Mouse (Mus musculus) layer of hippocampus, adult 2 months (tissue): Measurements from ENCODE around the gene Tsks. TPM values are rescaled to one million over a fixed set of nuclear protein-coding genes. Genes with fewer than 3 reads are reported as not detected.

ENCODE experiments used
- DNase-seq, 2 experiments: peaks; one replicate each; pipeline ENCODE4 v3.0.0; 2022; ENCODE audit warnings: low spot score in 2 of 2
- H3K27ac ChIP-seq: fragments of 200-600 bp; 2 replicates; pipeline ENCODE4 v1.8.1; 2022
- H3K4me3 ChIP-seq: fragments of 200-600 bp; 2 replicates; pipeline ENCODE4 v1.8.1; 2022; ENCODE audit warnings: mild to moderate bottlenecking
- CTCF ChIP-seq: fragments of 200-600 bp; conservative IDR thresholded peaks from 2 replicates; pipeline ENCODE4 v1.8.1; 2022; ENCODE audit warnings: antibody characterized with exemption, mild to moderate bottlenecking, moderate library complexity
- total RNA-seq, 2 experiments: library from RNA; stranded (reverse); gene quantifications; 2 replicates each; pipeline ENCODE4 v1.2.3; 2021

The Tsks gene
- total RNA-seq, 2 experiments from 2014 or later: 1.3 to 2.0 TPM

GRCm38 (mm10) chr7:44986879-44987718, 44.1 kb downstream of the Tsks start:
- Histone ChIP-seq H3K4me3 (peak overlapping the region; percentile 75), H3K27ac (peak overlapping the region; percentile 92)
- TF ChIP-seq CTCF: no peak
- DNase-seq: no peak

DNA sequence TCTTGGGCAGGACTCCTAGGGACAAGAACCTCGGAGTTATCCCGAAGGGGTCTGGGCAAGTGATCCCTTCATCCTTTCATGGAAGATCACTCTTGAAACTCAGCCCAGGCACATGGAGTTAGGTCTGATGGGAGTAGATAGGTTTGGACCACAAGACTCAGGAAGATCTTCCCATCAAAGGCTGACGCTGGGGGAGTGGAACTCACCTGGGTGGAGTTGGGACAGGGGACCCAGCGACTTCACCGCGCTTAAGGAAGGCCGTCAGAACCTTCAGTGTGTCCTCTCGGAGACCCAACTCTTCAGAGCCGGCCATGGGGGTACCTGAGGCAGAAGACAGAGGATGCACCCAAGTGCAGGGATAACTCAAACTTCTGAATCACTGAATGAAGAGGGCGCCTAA, 53.7 kb downstream of the Tsks start:
- H3K4me3 ChIP-seq: peak overlapping the region; percentile 65
- peak overlapping the region; percentile 84; the same call in 1 of the 2 replicates for H3K27ac ChIP-seq
- DNase-seq: no peak
- no peak for TF ChIP-seq CTCF

DNA sequence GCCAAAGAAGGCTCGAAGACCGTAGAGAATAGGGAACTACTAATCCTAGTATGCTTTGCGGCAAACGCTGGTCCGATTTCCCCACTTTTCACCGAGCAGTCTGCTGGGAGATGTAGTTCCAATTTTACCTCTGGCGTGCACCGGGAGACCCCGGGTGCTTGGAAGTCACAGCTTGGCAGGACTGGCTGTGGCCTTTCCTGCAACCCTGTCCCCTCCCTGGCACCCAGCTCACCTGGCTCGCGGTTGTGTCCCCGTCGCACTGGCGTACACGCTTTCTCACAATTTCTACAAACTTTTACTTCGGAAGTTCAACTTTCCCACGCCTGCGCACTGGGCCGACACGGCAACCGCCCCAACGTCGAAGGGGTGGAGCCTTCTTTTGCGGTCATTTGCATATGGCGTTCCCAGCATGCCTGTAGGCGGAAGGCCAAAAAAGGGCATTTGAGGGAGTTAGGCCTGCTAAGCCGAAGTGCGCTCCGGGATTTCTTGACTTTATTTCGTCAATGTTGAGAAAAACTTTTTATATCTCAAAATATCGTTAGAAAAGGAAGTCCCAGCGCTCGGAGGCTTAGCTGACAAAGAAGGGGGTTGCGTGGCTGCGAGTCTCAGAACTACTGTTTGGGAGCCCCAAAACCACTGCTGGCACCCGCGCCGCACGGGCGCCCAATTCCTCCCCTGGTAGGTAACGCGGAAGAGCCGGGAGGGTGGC, 54.4 kb downstream of the Tsks start, which contains the start of gene Irf3:
Gene Irf3 (plus strand): TSS at position 418 of the 709 bp plus-strand sequence.
- H3K27ac ChIP-seq: peak within 1 kb of the TSS; percentile 84
- H3K4me3 ChIP-seq: peak within 1 kb of the TSS; percentile 65
- no peak for TF ChIP-seq CTCF
- peak; percentile 95 to 96 for DNase-seq

- TF ChIP-seq CTCF: no peak
- peak overlapping the region; percentile 84 for H3K27ac ChIP-seq
- H3K4me3 ChIP-seq: peak overlapping the region; percentile 65
- DNase-seq: no peak
Observed at GRCm38 (mm10) chr7:44997940-44998428, 55.0 kb downstream of the Tsks start.

GRCm38 (mm10) chr7:44998501-44998955, 55.5 kb downstream of the Tsks start, which contains the start of gene Bcl2l12:
Gene Bcl2l12, minus strand, starts transcription at chr7:44998712.
- peak within 1 kb of the TSS; percentile 65 for H3K4me3 ChIP-seq
- no peak for TF ChIP-seq CTCF
- no peak for DNase-seq
- peak within 1 kb of the TSS; percentile 84 for H3K27ac ChIP-seq

DNA sequence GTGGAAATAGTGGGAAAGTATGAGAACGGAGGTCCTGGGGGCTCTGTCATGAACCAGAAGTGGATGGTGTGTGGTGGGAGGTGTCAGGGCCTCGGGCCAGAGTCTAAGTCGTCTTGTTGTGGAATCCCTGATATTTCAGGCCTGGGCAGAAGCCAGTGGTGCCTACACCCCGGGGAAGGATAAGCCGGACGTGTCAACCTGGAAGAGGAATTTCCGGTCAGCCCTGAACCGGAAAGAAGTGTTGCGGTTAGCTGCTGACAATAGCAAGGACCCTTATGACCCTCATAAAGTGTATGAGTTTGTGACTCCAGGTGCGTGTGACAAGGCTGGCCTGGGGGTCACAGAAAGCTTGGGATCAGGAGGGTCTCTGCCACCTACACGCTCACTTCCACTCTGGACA, 56.7 kb downstream of the Tsks start:
- H3K27ac ChIP-seq: no peak overlapping the region
- DNase-seq: no peak
- TF ChIP-seq CTCF: no peak
- no peak overlapping the region for H3K4me3 ChIP-seq

DNA sequence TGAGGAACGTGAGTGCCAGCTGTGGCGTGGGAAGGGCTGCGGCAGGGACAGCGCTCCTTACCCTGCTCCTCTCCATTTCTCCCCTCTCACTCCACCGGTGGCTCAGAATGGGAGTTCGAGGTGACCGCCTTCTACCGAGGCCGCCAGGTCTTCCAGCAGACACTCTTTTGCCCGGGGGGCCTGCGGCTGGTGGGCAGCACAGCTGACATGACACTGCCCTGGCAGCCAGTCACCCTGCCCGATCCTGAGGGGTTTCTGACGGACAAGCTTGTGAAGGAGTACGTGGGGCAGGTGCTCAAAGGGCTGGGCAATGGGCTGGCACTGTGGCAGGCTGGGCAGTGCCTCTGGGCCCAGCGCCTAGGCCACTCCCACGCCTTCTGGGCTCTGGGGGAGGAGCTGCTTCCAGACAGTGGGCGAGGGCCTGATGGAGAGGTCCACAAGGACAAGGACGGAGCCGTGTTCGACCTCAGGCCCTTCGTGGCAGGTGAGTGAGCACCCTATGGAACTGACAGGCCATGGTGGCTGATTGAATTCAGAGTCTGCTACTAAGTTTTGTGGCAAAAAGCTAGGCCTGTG, 57.6 kb downstream of the Tsks start:
- no peak overlapping the region for H3K4me3 ChIP-seq
- no peak for DNase-seq
- H3K27ac ChIP-seq: no peak overlapping the region; the same call in 1 of the 2 replicates
- no peak for TF ChIP-seq CTCF

DNA sequence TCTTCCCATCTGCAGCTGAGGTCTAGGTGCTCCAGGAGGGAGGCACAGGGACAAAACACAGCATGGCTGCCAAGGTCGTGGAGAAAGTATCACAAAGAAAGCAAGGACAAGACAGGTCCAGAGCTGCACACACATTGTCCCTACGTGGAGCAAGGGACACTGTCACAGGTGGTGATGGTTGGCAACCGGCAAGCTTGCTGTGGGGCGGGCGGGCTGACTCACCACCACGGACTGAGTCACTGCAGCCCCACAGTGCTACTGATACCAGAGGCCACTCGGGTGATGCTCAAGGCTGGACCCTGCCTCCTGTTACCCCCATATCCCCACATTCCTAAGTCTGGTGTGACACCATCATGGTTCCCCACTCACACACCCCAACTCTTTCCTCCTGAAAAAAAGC, 59.4 kb downstream of the Tsks start:
- TF ChIP-seq CTCF: no peak
- H3K4me3 ChIP-seq: no peak overlapping the region
- H3K27ac ChIP-seq: peak overlapping the region; percentile 23; the same call in 1 of the 2 replicates
- DNase-seq: no peak

DNA sequence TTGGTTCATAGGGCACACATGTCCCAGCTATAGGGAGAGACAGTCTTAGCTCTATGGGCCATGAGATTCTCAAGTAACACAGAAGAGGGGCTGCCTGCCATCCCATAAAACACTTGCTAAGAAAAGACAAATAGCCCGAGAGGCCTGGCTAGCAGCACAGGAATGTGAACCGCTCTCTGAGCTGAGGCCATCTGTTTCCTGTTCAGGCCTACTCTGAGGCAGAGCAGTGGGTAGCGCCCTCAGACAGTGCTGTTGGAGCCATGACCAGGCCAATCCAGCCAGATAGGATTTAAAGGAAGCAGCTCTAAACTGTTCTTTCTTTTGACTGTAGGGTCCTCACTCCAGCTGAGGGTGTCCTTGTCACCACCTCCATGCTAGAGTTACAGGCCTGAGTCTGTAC, 61.5 kb downstream of the Tsks start:
- no peak overlapping the region for H3K4me3 ChIP-seq
- H3K27ac ChIP-seq: no peak overlapping the region; the same call in 1 of the 2 replicates
- DNase-seq: no peak
- TF ChIP-seq CTCF: no peak

- H3K27ac ChIP-seq: no peak overlapping the region
- no peak for TF ChIP-seq CTCF
- no peak overlapping the region for H3K4me3 ChIP-seq
- DNase-seq: no peak
Observed at GRCm38 (mm10) chr7:45005321-45005992, 62.5 kb downstream of the Tsks start.

GRCm38 (mm10) chr7:45006503-45006902, 63.5 kb downstream of the Tsks start:
- no peak overlapping the region for H3K27ac ChIP-seq
- H3K4me3 ChIP-seq: no peak overlapping the region
- DNase-seq: no peak
- no peak for TF ChIP-seq CTCF

DNA sequence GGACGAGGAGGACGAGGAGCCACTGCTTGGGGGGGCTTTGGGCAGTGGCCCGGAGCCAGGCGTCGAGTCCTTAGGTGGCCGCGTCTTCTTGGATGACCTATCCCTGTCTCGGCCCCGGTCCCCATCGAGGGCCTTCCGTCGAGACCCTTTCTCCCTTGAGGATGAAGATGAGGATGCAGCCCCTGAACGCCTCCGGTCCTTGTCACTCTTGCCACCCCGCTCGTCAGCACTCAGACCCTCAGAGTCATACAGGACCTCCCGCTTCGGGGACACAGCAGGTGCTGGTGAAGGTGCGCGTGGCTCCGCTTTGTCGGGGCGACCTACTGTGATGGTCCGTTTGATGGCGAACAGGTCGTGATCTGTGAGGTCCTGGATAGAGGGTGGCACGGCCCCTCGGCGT, 64.1 kb downstream of the Tsks start:
- Histone ChIP-seq H3K27ac (no peak overlapping the region), H3K4me3 (no peak overlapping the region)
- DNase-seq: no peak
- no peak for TF ChIP-seq CTCF

Other genes with a start within 250 kb of the Tsks start
- not detected for gene Izumo2, start 234.5 kb upstream of the Tsks start, total RNA-seq
- gene Vrk3, start 194.8 kb upstream of the Tsks start, total RNA-seq: 10 to 100 TPM; 31.7 to 35.4 TPM
- gene Zfp473, start 192.2 kb upstream of the Tsks start, total RNA-seq: under 1 TPM; 0.25 to 0.44 TPM
- 10 to 100 TPM; 29.7 to 33.2 TPM for gene Nup62, start 127.1 kb upstream of the Tsks start, total RNA-seq
- gene Il4i1, start 126.8 kb upstream of the Tsks start, total RNA-seq: 1 to 10 TPM; 2.6 to 3.3 TPM
- gene Atf5, start 126.5 kb upstream of the Tsks start, total RNA-seq: 10 to 100 TPM; 27.0 to 30.0 TPM
- gene Akt1s1, start 94.2 kb upstream of the Tsks start, total RNA-seq: 10 to 100 TPM; 76.7 to 84.3 TPM
- gene Tbc1d17, start 94.1 kb upstream of the Tsks start, total RNA-seq: 10 to 100 TPM; 69.0 to 81.3 TPM
- gene Pnkp, start 86.1 kb upstream of the Tsks start, total RNA-seq: 10 to 100 TPM; 33.1 to 36.3 TPM
- 100 to 1,000 TPM; 321 to 335 TPM for gene Ptov1, start 73.4 kb upstream of the Tsks start, total RNA-seq
- 100 to 1,000 TPM; 103 to 107 TPM for gene Med25, start 50.5 kb upstream of the Tsks start, total RNA-seq
- gene Fuz, start 47.1 kb upstream of the Tsks start, total RNA-seq: 10 to 100 TPM; 21.6 to 24.8 TPM
- gene Ap2a1, start 13.7 kb upstream of the Tsks start, total RNA-seq: 100 to 1,000 TPM; 298 to 305 TPM
- 100 to 1,000 TPM; 138 to 140 TPM for gene Cpt1c, start 31.6 kb downstream of the Tsks start, total RNA-seq
- gene Prmt1, start 43.4 kb downstream of the Tsks start, total RNA-seq: 100 to 1,000 TPM; 165 to 171 TPM
- gene Irf3, start 54.4 kb downstream of the Tsks start, total RNA-seq: 10 to 100 TPM; 38.4 to 42.7 TPM
- 1 to 10 TPM; 2.5 to 3.7 TPM for gene Bcl2l12, start 55.5 kb downstream of the Tsks start, total RNA-seq
- gene Scaf1, start 73.2 kb downstream of the Tsks start, total RNA-seq: 100 to 1,000 TPM; 166 to 168 TPM
- gene Rras, start 74.8 kb downstream of the Tsks start, total RNA-seq: 10 to 100 TPM; 12.4 to 13.1 TPM
- 10 to 100 TPM; 77.6 to 81.4 TPM for gene Prr12, start 109.7 kb downstream of the Tsks start, total RNA-seq
- 10 to 100 TPM; 54.2 to 57.7 TPM for gene Nosip, start 119.2 kb downstream of the Tsks start, total RNA-seq
- 1 to 10 TPM; 5.7 to 8.4 TPM for gene Prrg2, start 119.5 kb downstream of the Tsks start, total RNA-seq
- 10 to 100 TPM in 1 of 2 experiments, 1 to 10 TPM in 1; 7.5 to 11.7 TPM for gene Rcn3, start 149.0 kb downstream of the Tsks start, total RNA-seq
- 10 to 100 TPM; 17.8 to 19.0 TPM for gene Fcgrt, start 160.6 kb downstream of the Tsks start, total RNA-seq
- 100 to 1,000 TPM; 436 to 442 TPM for gene Rps11, start 181.2 kb downstream of the Tsks start, total RNA-seq
- gene Rpl13a, start 185.6 kb downstream of the Tsks start, total RNA-seq: 100 to 1,000 TPM; 808 to 856 TPM
- gene Gm45713, start 193.0 kb downstream of the Tsks start, total RNA-seq: not detected
- gene Flt3l, start 193.2 kb downstream of the Tsks start, total RNA-seq: 1 to 10 TPM; 9.4 TPM
- gene Pih1d1, start 211.1 kb downstream of the Tsks start, total RNA-seq: 10 to 100 TPM; 43.0 to 46.1 TPM
- gene Aldh16a1, start 211.4 kb downstream of the Tsks start, total RNA-seq: 10 to 100 TPM; 13.2 to 13.3 TPM
- 1,000 to 10,000 TPM; 1,342 to 1,423 TPM for gene Slc17a7, start 220.7 kb downstream of the Tsks start, total RNA-seq
- under 1 TPM in 1 of 2 experiments, not detected in 1; 0.20 TPM for gene Gfy, start 236.4 kb downstream of the Tsks start, total RNA-seq
- not detected for gene Pth2, start 237.8 kb downstream of the Tsks start, total RNA-seq